Mouse (Mus musculus): Measurements from ENCODE around the gene Nudcd2.

- peak; percentile 71; the same call in 1 of the 2 replicates for TF ChIP-seq POLR2A (IDR thresholded peaks at IDR 0.05; ENCODE audit: low read depth, low read length)
- no peak for TF ChIP-seq CTCF (IDR thresholded peaks at IDR 0.05; ENCODE audit: extremely low read depth, insufficient read depth, insufficient read length, insufficient replicate concordance)
These were observed 40.7 kb upstream of the Nudcd2 start for GRCm38 (mm10) chr11:40692511-40693365.

All from spleen, adult 2 months (tissue).